Mouse (Mus musculus): ENCODE results near the gene Ank3. TPM values are rescaled to one million over a fixed set of nuclear protein-coding genes. Genes with fewer than 3 reads are reported as not detected.

Ank3 gene
- total RNA-seq, 2 experiments from 2014 or later: 77.7 to 83.4 TPM

- intact Hi-C loops (cut with DNase I): no loop called here
- no peak for DNase-seq
These were observed 204.1 kb downstream of the Ank3 start for GRCm38 (mm10) chr10:69602711-69603110.

GRCm38 (mm10) chr10:69604609-69605008 lies 206.0 kb downstream of the Ank3 start:
- no peak for DNase-seq

GRCm38 (mm10) chr10:69605211-69605610 lies 206.6 kb downstream of the Ank3 start:
- intact Hi-C loops (cut with DNase I): loop anchor here (5.0 kb wide), 1 partner anchor 47 kb away; no protein-coding TSS in a partner anchor
- no peak for DNase-seq

More at GRCm38 (mm10) chr10:69604609-69605008, 206.0 kb downstream of the Ank3 start:
- intact Hi-C loops (cut with DNase I): loop anchor here (5.0 kb wide), 1 partner anchor 48 kb away; no protein-coding TSS in a partner anchor

GRCm38 (mm10) chr10:69607611-69608119 lies 209.1 kb downstream of the Ank3 start:
- intact Hi-C loops (cut with DNase I): loop anchor here (5.0 kb wide), 1 partner anchor 45 kb away; no protein-coding TSS in a partner anchor
- no peak for DNase-seq

- intact Hi-C loops (cut with DNase I): no loop called here
- no peak for DNase-seq
These were observed 212.7 kb downstream of the Ank3 start for GRCm38 (mm10) chr10:69611314-69611713.

- DNase-seq: peak; percentile 24 to 31
- intact Hi-C loops (cut with DNase I): no loop called here
These were observed 213.3 kb downstream of the Ank3 start for GRCm38 (mm10) chr10:69611839-69612340.

GRCm38 (mm10) chr10:69616953-69617352 lies 218.4 kb downstream of the Ank3 start:
- intact Hi-C loops (cut with DNase I): no loop called here
- DNase-seq: peak in 1 of 2 experiments; percentile 10

- peak in 1 of 2 experiments; percentile 26 for DNase-seq
- intact Hi-C loops (cut with DNase I): no loop called here
These were observed 219.1 kb downstream of the Ank3 start for GRCm38 (mm10) chr10:69617537-69618112.

GRCm38 (mm10) chr10:69620692-69621382 lies 222.3 kb downstream of the Ank3 start:
- DNase-seq: no peak

GRCm38 (mm10) chr10:69627767-69628166 lies 229.2 kb downstream of the Ank3 start:
- intact Hi-C loops (cut with DNase I): no loop called here
- no peak for DNase-seq

More at GRCm38 (mm10) chr10:69620692-69621382, 222.3 kb downstream of the Ank3 start:
- intact Hi-C loops (cut with DNase I): no loop called here

GRCm38 (mm10) chr10:69628743-69629142 lies 230.2 kb downstream of the Ank3 start:
- no peak for DNase-seq
- intact Hi-C loops (cut with DNase I): no loop called here

- intact Hi-C loops (cut with DNase I): no loop called here
These were observed 232.3 kb downstream of the Ank3 start for GRCm38 (mm10) chr10:69630802-69631388.

GRCm38 (mm10) chr10:69632885-69633284 lies 234.3 kb downstream of the Ank3 start:
- intact Hi-C loops (cut with DNase I): no loop called here
- DNase-seq: no peak

More at GRCm38 (mm10) chr10:69630802-69631388, 232.3 kb downstream of the Ank3 start:
- DNase-seq: no peak

GRCm38 (mm10) chr10:69634891-69635290 lies 236.3 kb downstream of the Ank3 start:
- intact Hi-C loops (cut with DNase I): no loop called here

GRCm38 (mm10) chr10:69635910-69636656 lies 237.5 kb downstream of the Ank3 start:
- intact Hi-C loops (cut with DNase I): no loop called here
- DNase-seq: no peak

More at GRCm38 (mm10) chr10:69634891-69635290, 236.3 kb downstream of the Ank3 start:
- no peak for DNase-seq

- no peak for DNase-seq
- intact Hi-C loops (cut with DNase I): no loop called here
These were observed 240.6 kb downstream of the Ank3 start for GRCm38 (mm10) chr10:69639138-69639537.

- intact Hi-C loops (cut with DNase I): no loop called here
- DNase-seq: no peak
These were observed 242.0 kb downstream of the Ank3 start for GRCm38 (mm10) chr10:69640617-69641016.

GRCm38 (mm10) chr10:69643481-69643880 lies 244.9 kb downstream of the Ank3 start:
- DNase-seq: peak in 1 of 2 experiments; percentile 18

GRCm38 (mm10) chr10:69643986-69644385 lies 245.4 kb downstream of the Ank3 start:
- no peak for DNase-seq
- intact Hi-C loops (cut with DNase I): no loop called here

More at GRCm38 (mm10) chr10:69643481-69643880, 244.9 kb downstream of the Ank3 start:
- intact Hi-C loops (cut with DNase I): no loop called here

GRCm38 (mm10) chr10:69645311-69645802 lies 246.8 kb downstream of the Ank3 start:
- no peak for DNase-seq
- intact Hi-C loops (cut with DNase I): no loop called here
